Mouse (Mus musculus) intestine, embryonic 15.5 days (tissue): Measurements from ENCODE around the gene Zfp985. TPM values are rescaled to one million over a fixed set of nuclear protein-coding genes. Genes with fewer than 3 reads are reported as not detected.
"Not testable (repeated sequence)": the region's sequence is repeated elsewhere in the genome, so short reads cannot be mapped to it uniquely, and the experiment has no call there.

Experiments used
- ATAC-seq: fragments of 200-750 bp; cut with Nextera tagmentation; 2 replicates; pipeline ENCODE4 v1.8.0; 2017; ENCODE audit warnings: moderate TSS enrichment, moderate library complexity
- H3K27ac ChIP-seq: fragments of 300-500 bp; sonication (generic); 2 replicates; pipeline ENCODE4 v1.5.1; 2015; ENCODE audit warnings: mild to moderate bottlenecking, inconsistent platforms
- H3K27me3 ChIP-seq: fragments of 300-500 bp; sonication (generic); replicated peaks from 2 replicates; pipeline ENCODE4 v1.6.1; 2015; ENCODE audit warnings: inconsistent platforms
- H3K36me3 ChIP-seq: fragments of 300-500 bp; sonication (generic); 2 replicates; pipeline ENCODE4 v1.6.1; 2015; ENCODE audit warnings: inconsistent platforms
- H3K4me1 ChIP-seq: fragments of 300-500 bp; sonication (generic); replicated peaks from 2 replicates; pipeline ENCODE4 v1.6.1; 2015; ENCODE audit warnings: inconsistent platforms
- H3K4me2 ChIP-seq: fragments of 300-500 bp; sonication (generic); replicated peaks from 2 replicates; pipeline ENCODE4 v1.6.1; 2015; ENCODE audit warnings: mild to moderate bottlenecking, inconsistent platforms
- H3K4me3 ChIP-seq: fragments of 300-500 bp; sonication (generic); replicated peaks from 2 replicates; pipeline ENCODE4 v1.5.1; 2015; ENCODE audit warnings: inconsistent platforms
- H3K9ac ChIP-seq: fragments of 300-500 bp; sonication (generic); 2 replicates; pipeline ENCODE4 v1.6.1; 2015; ENCODE audit warnings: inconsistent platforms
- H3K9me3 ChIP-seq: fragments of 300-500 bp; sonication (generic); 2 replicates; pipeline ENCODE4 v1.6.1; 2016; ENCODE audit warnings: inconsistent platforms
- WGBS: fragments of 180-500 bp; shearing (Covaris S2); methylation state at CpG from one replicate; pipeline ENCODE4 v1.1.7; 2015; 5-methylcytosine and 5-hydroxymethylcytosine counted together
- polyA plus RNA-seq: library from polyadenylated mRNA; unstranded; fragments of >200 nt; fragmentation: Nextera tagmentation; extraction: Ambion mirVana; gene quantifications from 2 replicates; pipeline ENCODE4 v1.2.1, GENCODE M21; 2015

The Zfp985 gene
- polyA plus RNA-seq, 1 experiment from 2014 or later = 0.49 TPM

GRCm38 (mm10) chr4:147559096-147559495, 6.0 kb downstream of the Zfp985 start:
- H3K9ac ChIP-seq, H3K27ac ChIP-seq, H3K9me3 ChIP-seq, H3K27me3 ChIP-seq, H3K4me3 ChIP-seq, ATAC-seq, H3K36me3 ChIP-seq, H3K4me1 ChIP-seq, H3K4me2 ChIP-seq: not testable (repeated sequence)
- 44% methylated on average over 1 of the region's 1 CpGs for WGBS

DNA sequence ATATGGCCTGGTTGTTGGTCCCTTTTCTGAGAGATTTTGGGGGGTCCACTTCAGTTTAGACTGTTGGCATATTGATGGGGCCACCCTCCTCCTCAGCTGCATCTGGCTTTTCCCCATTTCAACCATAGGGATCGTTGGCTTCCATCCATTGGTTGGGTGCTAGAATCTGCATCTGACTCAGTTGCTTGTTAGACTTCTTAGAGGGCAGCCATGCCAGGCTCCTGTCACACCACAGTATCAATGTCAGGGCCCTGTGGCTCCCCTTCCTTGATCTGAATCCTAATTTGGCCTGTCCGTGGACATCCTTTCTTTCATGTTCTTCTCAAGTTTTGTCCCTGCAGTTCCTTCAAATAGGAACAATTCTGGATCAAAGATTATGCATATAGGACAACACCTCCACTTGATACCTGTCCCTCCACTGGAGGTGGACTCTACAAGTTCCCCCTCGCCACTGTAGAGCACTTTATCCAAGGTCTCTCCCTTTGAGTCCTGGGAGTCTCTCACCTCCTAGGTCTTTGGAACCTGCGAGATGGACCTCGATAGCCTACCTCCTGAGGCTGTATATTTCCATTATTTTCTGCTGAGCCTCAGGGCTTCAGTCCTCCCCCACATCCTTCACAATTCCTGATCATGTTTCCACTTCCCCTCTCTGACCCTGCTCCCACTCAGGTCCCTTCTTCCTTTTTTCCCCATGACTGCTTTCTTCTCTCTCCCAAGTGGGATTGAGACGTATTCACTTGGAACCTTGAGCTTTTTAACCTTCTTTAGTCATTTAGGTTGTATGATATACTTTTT, 12.5 kb downstream of the Zfp985 start:
- WGBS = 70% methylated on average over 6 of the region's 6 CpGs
- Histone ChIP-seq H3K4me3 (no peak overlapping the region), H3K4me1 (no peaks in the 10 kb centered on the region), H3K36me3 (no peaks in the 10 kb centered on the region), H3K27ac (no peak overlapping the region), H3K9ac (no peak overlapping the region), H3K4me2 (no peak overlapping the region), H3K9me3 (no peaks in the 10 kb centered on the region; the same call in 1 of the 2 replicates), H3K27me3 (no peaks in the 10 kb centered on the region)
- no peak for ATAC-seq

GRCm38 (mm10) chr4:147571156-147571555, 18.1 kb downstream of the Zfp985 start:
- H3K9me3 ChIP-seq, H3K36me3 ChIP-seq, H3K27me3 ChIP-seq, H3K4me1 ChIP-seq, H3K9ac ChIP-seq, ATAC-seq, H3K4me3 ChIP-seq, H3K4me2 ChIP-seq, H3K27ac ChIP-seq: not testable (repeated sequence)
- 79% methylated on average over 8 of the region's 8 CpGs for WGBS

DNA sequence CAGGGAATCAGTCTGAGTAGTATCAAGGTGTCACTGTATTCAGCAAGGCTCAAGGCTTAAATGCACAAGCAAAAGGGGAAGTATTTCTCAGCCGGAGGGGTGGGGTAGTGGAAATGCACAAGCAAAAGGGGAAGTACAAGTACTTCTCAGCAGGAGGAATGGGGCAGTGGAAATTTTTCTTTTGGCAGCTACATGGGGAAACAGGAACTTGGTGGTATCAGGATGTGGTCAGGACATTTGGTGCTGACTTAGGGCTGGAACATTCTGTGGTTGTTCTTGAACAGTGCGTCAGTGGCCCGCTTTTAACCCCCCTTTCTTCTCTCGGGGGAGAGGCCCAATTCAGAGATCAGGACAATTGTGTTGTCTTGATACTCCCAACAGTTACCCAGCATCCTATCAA, 26.3 kb downstream of the Zfp985 start:
- WGBS = 92% methylated on average over 4 of the region's 4 CpGs
- not testable (repeated sequence) for H3K27me3 ChIP-seq, H3K9me3 ChIP-seq, H3K4me2 ChIP-seq, H3K27ac ChIP-seq, H3K9ac ChIP-seq, H3K4me1 ChIP-seq, H3K4me3 ChIP-seq, H3K36me3 ChIP-seq, ATAC-seq

DNA sequence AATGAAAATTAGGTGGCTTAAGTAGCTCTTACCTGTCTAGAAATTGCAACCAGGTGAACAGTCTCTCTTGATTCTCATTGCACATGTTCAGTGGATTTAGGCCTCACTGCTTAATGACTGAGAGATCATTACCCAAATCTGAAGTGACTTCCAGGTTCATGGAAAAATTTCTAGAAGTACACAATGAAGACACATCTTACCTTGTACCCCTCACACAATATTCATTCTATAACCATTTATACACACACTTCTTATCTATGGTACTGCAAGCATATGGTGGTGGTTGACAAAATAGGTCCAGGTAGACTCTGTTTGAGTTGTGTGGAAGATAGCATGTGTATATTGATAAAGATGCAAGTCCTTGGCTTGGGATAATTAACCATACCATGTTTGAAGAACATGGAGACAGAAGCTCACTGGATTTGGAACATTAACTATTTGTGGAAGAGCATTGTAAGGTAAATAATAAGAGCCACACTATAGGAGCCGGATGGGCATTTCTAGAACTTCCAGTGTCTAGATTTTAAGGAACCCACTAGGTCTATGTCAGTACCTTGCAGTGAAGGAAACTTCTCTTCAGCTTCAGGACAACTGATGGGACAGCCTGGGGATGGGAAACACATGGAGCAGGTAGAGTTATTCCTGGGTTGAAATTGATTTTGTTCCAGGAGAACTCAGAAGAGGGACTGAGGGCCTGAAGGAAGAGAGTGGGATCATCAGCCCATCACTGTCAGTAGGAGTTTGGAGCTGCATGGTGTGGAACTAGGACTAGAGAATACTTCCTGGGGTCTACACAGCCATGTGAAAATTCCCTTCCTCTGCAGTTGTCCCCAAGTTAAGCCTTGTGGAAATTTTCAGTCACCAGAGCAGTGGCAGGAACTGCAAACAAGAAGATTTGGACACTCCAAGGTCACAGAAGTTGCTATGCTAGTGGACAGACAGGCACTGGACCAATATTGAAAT, 33.7 kb downstream of the Zfp985 start:
- ATAC-seq = no peak
- H3K27me3 ChIP-seq = no peaks in the 10 kb centered on the region

GRCm38 (mm10) chr4:147594630-147595029, 41.6 kb downstream of the Zfp985 start:
- H3K27me3 ChIP-seq, ATAC-seq, H3K4me3 ChIP-seq, H3K4me2 ChIP-seq, H3K9ac ChIP-seq, H3K9me3 ChIP-seq, H3K36me3 ChIP-seq, H3K4me1 ChIP-seq, H3K27ac ChIP-seq: not testable (repeated sequence)
- WGBS = 82% methylated on average over 3 of the region's 3 CpGs

More for the DNA sequence above, 33.7 kb downstream of the Zfp985 start:
- WGBS = 52% methylated on average over 1 of the region's 1 CpGs
- Histone ChIP-seq H3K9ac (no peak overlapping the region), H3K36me3 (no peaks in the 10 kb centered on the region), H3K4me3 (no peak overlapping the region), H3K27ac (no peak overlapping the region), H3K4me2 (no peak overlapping the region), H3K9me3 (peaks cover 4% of the 10 kb centered on the region; the same call in 1 of the 2 replicates), H3K4me1 (no peaks in the 10 kb centered on the region)

DNA sequence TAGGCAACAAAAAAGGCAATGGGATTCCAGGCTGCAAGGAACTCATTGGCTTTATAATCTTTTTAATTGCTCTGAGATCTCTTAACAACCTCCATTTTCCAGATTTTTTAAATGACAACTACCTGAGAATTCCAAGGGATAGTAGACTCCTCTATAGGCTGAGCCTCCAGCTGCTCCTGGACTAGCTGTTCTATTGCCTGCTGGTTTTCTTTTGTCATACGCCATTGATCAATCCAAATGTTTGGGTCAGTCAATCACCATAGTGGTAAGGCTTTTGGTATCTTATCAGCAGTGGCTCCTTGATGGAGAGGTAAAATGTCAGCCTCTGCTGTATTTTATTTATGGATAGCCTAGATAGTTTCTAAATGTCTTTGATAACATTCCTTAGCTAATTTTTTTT, 44.6 kb downstream of the Zfp985 start:
- no peak for ATAC-seq
- H3K4me2 ChIP-seq = no peak overlapping the region
- WGBS = 55% methylated on average over 1 of the region's 1 CpGs
- H3K36me3 ChIP-seq = no peaks in the 10 kb centered on the region
- no peak overlapping the region for H3K9ac ChIP-seq
- no peaks in the 10 kb centered on the region for H3K9me3 ChIP-seq
- no peak overlapping the region for H3K4me3 ChIP-seq
- H3K27ac ChIP-seq = no peak overlapping the region
- no peaks in the 10 kb centered on the region for H3K4me1 ChIP-seq
- no peaks in the 10 kb centered on the region for H3K27me3 ChIP-seq

- H3K27ac ChIP-seq = no peak overlapping the region
- no peak for ATAC-seq
- WGBS = 52% methylated on average over 2 of the region's 2 CpGs
These were observed 45.8 kb downstream of the Zfp985 start for GRCm38 (mm10) chr4:147598831-147599230.

DNA sequence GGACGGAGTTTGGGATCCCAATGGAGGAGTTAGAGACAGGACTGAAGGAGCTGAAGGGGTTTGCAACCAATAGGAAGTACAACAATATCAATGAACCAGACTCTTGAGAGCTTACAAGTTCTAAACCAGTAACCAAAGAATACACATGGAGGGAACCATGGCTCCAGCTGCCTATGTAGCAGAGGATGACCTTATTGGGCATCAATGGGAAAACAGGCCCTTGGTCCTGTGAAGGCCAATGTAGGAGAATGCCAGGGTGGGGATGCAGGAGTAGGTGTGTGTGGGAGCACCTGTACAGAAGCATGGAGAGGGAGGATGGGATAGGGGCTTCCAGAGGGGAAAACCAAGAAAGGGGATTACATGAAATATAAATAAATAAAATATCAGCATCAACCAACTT, 48.8 kb downstream of the Zfp985 start:
- WGBS = 39% methylated on average over 1 of the region's 1 CpGs

More at GRCm38 (mm10) chr4:147598831-147599230, 45.8 kb downstream of the Zfp985 start:
- H3K4me1 ChIP-seq = no peaks in the 10 kb centered on the region
- no peak overlapping the region for H3K4me2 ChIP-seq
- H3K4me3 ChIP-seq = no peak overlapping the region
- H3K27me3 ChIP-seq = no peaks in the 10 kb centered on the region
- no peak overlapping the region for H3K9ac ChIP-seq
- no peaks in the 10 kb centered on the region for H3K36me3 ChIP-seq
- no peaks in the 10 kb centered on the region for H3K9me3 ChIP-seq

DNA sequence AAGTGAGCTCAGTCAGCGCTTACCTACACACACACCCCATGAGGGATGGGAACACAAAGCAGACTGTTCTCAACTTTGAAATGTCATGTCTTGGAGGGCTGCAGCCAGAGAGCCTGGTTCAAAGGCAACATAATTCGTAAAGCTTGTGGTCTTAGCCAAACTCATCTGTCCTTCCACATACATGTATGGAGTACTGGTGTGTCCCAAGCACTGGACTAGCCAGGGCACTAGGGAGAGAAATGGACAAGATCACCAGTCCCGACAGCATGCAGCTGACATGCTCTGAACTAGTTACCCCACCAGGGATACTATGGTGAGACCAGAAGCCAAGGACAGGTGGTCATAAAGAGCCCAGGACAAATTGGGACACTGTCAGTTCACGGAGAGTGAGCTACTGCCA, 50.7 kb downstream of the Zfp985 start:
- no peak overlapping the region for H3K4me3 ChIP-seq
- H3K4me2 ChIP-seq = no peak overlapping the region
- no peaks in the 10 kb centered on the region for H3K9me3 ChIP-seq
- no peaks in the 10 kb centered on the region for H3K36me3 ChIP-seq
- H3K9ac ChIP-seq = no peak overlapping the region
- H3K27me3 ChIP-seq = no peaks in the 10 kb centered on the region
- no peak for ATAC-seq
- no peak overlapping the region for H3K27ac ChIP-seq
- H3K4me1 ChIP-seq = no peaks in the 10 kb centered on the region
- WGBS = 79% methylated on average over 4 of the region's 4 CpGs

More for the DNA sequence above, 48.8 kb downstream of the Zfp985 start:
- Histone ChIP-seq H3K4me1 (no peaks in the 10 kb centered on the region), H3K9ac (no peak overlapping the region), H3K4me2 (no peak overlapping the region), H3K4me3 (no peak overlapping the region), H3K9me3 (no peaks in the 10 kb centered on the region), H3K27me3 (no peaks in the 10 kb centered on the region), H3K27ac (no peak overlapping the region), H3K36me3 (no peaks in the 10 kb centered on the region)
- ATAC-seq = no peak

DNA sequence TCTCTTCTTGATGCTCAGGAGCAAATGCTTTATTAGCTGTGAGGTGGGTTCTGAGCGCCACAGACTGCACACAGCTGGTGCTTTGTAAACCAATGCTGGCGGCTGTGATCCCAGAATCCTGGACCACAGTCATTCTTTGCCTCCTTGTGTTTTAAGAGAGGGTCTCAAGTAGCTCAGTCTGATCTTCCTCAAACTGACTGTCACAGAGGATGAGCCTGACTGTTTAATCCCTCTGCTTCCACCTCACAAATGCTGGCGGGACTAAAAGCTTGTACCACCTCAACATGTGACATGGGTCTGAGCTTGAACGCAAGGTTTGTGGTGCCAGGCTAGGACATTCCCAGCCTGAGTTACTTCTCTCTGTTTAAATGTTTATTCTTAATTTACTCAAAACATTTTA, 52.4 kb downstream of the Zfp985 start:
- no peak overlapping the region for H3K4me3 ChIP-seq
- no peaks in the 10 kb centered on the region for H3K36me3 ChIP-seq
- H3K9me3 ChIP-seq = no peaks in the 10 kb centered on the region
- H3K4me2 ChIP-seq = no peak overlapping the region
- H3K9ac ChIP-seq = no peak overlapping the region
- H3K27ac ChIP-seq = no peak overlapping the region
- no peaks in the 10 kb centered on the region for H3K4me1 ChIP-seq
- ATAC-seq = no peak
- no peaks in the 10 kb centered on the region for H3K27me3 ChIP-seq
- 77% methylated on average over 4 of the region's 4 CpGs for WGBS

DNA sequence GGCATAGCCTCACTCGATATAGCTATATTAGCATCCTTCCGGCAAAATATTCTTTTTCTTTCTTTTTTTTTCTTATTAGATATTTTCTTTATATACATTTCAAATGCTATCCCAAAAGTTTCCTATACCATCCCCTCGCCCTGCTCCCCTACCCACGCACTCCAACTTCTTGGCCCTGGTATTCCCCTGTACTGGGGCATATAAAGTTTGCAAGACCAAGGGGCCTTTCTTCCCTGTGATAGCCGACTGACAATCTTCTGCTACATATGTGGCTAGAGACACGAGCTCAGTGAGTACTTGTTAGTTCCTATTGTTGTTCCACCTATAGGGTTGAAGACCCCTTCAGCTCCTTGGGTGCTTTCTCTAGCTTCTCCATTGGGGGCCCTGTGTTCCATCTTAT, 53.4 kb downstream of the Zfp985 start:
- H3K9ac ChIP-seq, ATAC-seq: not testable (repeated sequence)
- WGBS = 89% methylated on average over 6 of the region's 6 CpGs

More for the DNA sequence above, 53.4 kb downstream of the Zfp985 start:
- not testable (repeated sequence) for H3K36me3 ChIP-seq, H3K4me1 ChIP-seq, H3K4me3 ChIP-seq, H3K27me3 ChIP-seq, H3K9me3 ChIP-seq, H3K4me2 ChIP-seq, H3K27ac ChIP-seq
